Mouse (Mus musculus) neutrophil, adult 65 days (primary cell): ENCODE data around the gene Sp6. TPM values are rescaled to one million over a fixed set of nuclear protein-coding genes. Genes with fewer than 3 reads are reported as not detected.

Experiments
- total RNA-seq: library from RNA; stranded (reverse); gene quantifications from 2 replicates; pipeline ENCODE4 v1.2.4, GENCODE M21; 2023

Gene Sp6
- not detected in 2 replicates for total RNA-seq

DNA sequence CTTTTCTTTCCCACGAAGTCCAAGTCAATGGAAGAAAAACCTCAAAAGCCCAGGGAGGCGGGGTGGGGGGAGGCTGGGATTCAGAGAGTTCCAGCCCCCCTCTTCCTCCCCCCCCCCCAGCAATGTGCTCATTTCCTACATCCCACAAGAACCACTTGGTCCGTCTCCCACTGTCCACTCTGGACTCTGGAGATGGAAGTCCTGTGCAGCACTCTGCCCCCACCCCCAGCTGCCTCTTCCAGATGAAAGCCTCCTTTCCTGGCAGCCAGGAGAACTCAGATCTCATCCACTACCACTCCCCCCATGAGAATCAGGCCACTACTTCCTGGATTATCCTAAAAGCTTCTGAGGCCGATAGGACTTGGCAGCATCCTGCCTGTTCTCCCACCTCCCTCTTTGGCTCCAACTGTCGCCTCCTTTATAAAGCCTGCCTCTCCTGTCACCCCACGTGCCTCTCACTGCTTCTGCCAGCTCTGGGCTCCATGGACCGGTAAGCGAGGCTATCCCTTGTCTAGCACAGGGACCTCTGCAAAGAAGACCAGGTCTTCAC, at the start of gene Sp6:
Gene Sp6, plus strand, starts transcription at position 274 of the 550 bp plus-strand sequence.

DNA sequence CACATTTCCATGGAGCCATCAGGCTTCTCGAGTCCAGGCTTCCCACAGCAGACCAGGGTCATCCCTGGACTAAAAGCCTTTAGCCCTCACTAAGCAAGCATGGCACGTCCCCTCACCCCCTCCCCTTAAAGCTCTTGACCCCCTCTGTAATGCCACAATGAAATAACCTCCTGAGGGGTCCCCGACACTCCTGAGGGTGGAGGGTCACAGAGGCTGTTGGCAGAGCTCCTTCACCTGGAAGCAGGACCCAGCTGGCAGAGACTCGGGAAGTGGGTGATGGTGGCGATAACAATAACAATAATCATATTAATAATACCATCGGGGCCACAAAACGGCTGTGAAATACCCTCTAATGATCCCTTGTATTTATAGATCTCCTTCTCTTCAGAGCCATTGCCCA, 30.3 kb upstream of the Sp6 start, which contains the start of gene Sp2:
Gene Sp2, minus strand, starts transcription at position 101 of the 400 bp plus-strand sequence.

DNA sequence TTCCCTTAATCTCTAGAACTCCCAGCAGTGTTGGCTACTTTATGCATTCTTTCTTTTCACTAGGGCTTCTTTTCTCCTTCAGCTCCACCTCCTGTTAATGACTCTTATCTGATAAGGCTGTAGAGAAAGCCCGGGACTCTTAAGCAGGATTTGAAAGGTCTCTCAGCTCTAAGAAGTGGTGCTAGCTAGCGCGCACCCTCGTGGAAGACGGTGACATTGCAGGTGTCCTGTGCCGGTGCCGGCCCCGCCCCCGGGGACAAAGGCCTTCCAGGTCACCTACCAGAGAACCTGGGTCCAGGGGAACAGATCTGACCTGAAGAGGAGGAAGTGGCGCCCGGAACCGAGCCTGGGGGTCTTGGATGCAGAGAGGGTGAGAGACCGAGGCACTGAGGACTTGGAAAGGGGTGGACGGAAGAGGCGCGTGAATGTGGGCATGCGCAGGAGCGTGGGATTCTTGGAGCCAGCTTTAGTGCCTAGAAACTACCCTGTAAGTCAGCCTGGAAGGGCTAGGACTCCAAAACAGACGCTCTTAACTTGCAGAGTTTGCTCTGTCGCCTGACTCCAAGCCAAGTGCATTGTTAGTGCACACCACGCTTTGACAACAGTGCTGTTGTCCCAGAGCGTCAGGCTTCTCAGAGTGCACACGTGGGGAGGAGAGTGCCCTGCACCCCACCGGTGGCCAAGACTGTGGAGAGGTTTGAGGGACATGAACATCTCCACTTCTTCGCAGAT, 16.7 kb downstream of the Sp6 start, which contains the start of gene Scrn2:
Gene Scrn2, plus strand, starts transcription at position 253 of the 732 bp plus-strand sequence.

DNA sequence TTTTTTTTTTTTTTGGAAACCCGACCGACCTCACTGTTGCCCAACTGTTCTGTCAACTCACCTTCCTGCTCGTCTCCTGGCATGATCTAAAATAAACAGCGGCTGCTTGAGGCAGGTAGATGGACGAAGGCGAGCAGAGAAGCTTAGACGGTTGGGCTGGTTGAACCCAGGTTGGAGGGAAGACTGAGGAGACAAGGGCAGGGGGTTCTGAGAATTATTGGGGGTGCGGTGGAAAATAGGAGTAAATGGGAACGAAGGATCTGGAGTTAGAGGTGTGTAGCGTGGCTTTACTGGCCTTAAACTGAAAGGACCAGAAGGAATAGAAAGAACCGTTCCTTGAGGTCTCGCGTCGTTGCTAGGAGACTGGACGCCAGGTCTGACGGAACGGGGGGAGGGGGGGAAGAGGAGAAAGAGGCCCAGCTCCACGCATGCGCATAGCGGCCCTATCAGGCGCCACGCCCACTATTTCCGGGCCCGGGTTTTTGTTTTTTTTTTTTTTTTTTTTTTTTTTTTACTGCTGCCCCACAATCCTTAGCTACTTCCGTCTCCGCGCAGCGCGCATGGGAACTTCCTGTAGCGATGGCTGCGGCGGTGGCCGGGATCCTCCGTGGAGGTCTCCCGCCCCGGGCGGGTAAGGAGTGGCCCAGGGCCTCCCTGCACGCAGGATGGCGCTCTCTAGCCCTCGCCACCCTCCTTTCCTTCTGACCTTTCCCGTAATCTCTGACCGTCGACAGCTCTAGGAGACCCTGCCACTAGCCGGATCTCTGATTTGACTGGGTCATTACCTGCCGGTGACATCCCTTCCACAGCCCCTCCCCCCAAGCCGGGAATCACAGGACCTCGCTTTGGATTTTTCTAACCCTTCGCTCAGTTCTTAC, 28.1 kb downstream of the Sp6 start, which contains the start of the genes Lrrc46 and Mrpl10:
Gene Lrrc46, minus strand, starts transcription at position 386 of the 878 bp plus-strand sequence.
Gene Mrpl10, plus strand, starts transcription at position 539 of the 878 bp plus-strand sequence.

DNA sequence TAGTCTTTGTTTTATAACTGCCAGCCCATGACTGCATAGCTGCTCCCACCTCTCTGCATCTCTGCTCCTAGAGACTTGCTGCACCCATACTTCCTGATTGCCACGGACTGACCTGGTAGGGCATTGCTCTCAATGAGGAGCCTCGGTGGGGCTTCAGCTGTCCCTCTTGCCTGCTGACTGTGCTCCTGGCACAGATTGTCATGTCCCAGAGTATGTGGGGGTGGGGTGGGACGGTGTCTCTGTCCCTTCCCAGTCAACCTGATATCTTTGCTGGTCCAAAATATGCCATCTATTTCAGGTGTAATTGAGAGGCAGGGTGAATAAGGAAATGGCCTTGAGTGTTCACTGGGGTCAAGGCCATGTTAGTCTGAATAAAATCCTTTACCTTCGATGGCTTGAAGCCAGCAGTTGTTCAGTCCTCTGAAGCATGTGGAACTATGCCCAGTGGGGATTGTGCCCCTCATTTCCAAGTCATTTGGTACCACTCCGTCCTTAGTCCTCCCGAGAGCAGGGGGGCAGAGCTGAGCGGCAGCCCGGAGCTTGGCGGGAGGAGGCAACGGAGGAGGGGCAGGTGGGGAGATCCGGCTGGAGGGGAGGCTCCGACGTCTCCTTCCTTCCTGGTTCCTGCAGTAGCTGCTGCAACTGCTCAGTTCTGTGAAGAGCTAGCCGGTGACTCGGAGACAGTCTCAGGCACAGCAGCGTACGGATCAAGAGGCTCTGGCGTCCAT, 37.2 kb downstream of the Sp6 start, which contains the start of gene Osbpl7:
Gene Osbpl7, plus strand, starts transcription at position 413 of the 728 bp plus-strand sequence.

Other genes with a start within 250 kb of the Sp6 start
- 41.9 and 61.3 TPM in 2 replicates for gene Snx11, start 235.8 kb upstream of the Sp6 start, total RNA-seq
- gene Cbx1, start 224.3 kb upstream of the Sp6 start, total RNA-seq: 23.1 and 25.1 TPM in 2 replicates
- gene Nfe2l1, start 183.4 kb upstream of the Sp6 start, total RNA-seq: 47.8 and 48.7 TPM in 2 replicates
- not detected in 2 replicates for gene Copz2, start 163.5 kb upstream of the Sp6 start, total RNA-seq
- 30.6 and 32.3 TPM in 2 replicates for gene Cdk5rap3, start 96.9 kb upstream of the Sp6 start, total RNA-seq
- 0.25 TPM in 1 of 2 replicates, not detected in the other for gene Prr15l, start 85.3 kb upstream of the Sp6 start, total RNA-seq
- gene Pnpo, start 69.4 kb upstream of the Sp6 start, total RNA-seq: 9.1 and 11.7 TPM in 2 replicates
- gene Sp2, start 30.4 kb upstream of the Sp6 start, total RNA-seq: 28.5 and 33.6 TPM in 2 replicates
- gene Scrn2, start 16.5 kb downstream of the Sp6 start, total RNA-seq: 0.93 and 1.6 TPM in 2 replicates
- gene Lrrc46, start 28.0 kb downstream of the Sp6 start, total RNA-seq: 0.79 and 1.0 TPM in 2 replicates
- 35.7 and 42.5 TPM in 2 replicates for gene Mrpl10, start 28.2 kb downstream of the Sp6 start, total RNA-seq
- gene Osbpl7, start 37.2 kb downstream of the Sp6 start, total RNA-seq: 26.7 and 33.3 TPM in 2 replicates
- gene Tbx21, start 101.9 kb downstream of the Sp6 start, total RNA-seq: not detected in 2 replicates
- 41.1 and 50.6 TPM in 2 replicates for gene Tbkbp1, start 138.1 kb downstream of the Sp6 start, total RNA-seq
- gene Kpnb1, start 174.5 kb downstream of the Sp6 start, total RNA-seq: 70.1 and 104 TPM in 2 replicates